Mouse (Mus musculus) monocyte, adult 5-6 weeks (primary cell): Measurements from ENCODE around the gene Zfp941. TPM values are rescaled to one million over a fixed set of nuclear protein-coding genes. Genes with fewer than 3 reads are reported as not detected.

Source experiments
- ATAC-seq: fragments of 153-309, 156-312 bp; replicated peaks from 2 replicates; pipeline ENCODE4 v1.8.0; 2017; ENCODE audit warnings: mild to moderate bottlenecking; ENCODE audit not compliant: low TSS enrichment, insufficient number of reproducible peaks, severe bottlenecking, poor library complexity, low FRiP score
- total RNA-seq: library from RNA; stranded (forward); fragments of 200-1000, 200-491, 200-594 nt; gene quantifications from 3 replicates; pipeline ENCODE4 v1.2.3, GENCODE M21; 2017

The Zfp941 gene
- 0.29 TPM in 1 of 3 replicates, not detected in the others for total RNA-seq

GRCm38 (mm10) chr7:140821653-140822329 is at the start of gene Zfp941:
Zfp941 (minus strand) TSS chr7:140822178.
- 0 out of 2 replicates have a peak, but pooled peaks have one; percentile 31 for ATAC-seq

GRCm38 (mm10) chr7:140864761-140865160 is 42.8 kb upstream of the Zfp941 start:
- ATAC-seq, result no peak

GRCm38 (mm10) chr7:140860728-140861127 is 38.8 kb upstream of the Zfp941 start:
- no peak for ATAC-seq

GRCm38 (mm10) chr7:140859997-140860396 is 38.0 kb upstream of the Zfp941 start:
- ATAC-seq, result no peak

GRCm38 (mm10) chr7:140858746-140859145 is 36.8 kb upstream of the Zfp941 start:
- no peak for ATAC-seq

GRCm38 (mm10) chr7:140857550-140858505 is 35.9 kb upstream of the Zfp941 start, which contains the start of gene Bet1l:
Bet1l (minus strand) TSS chr7:140857577.
- ATAC-seq, result no peak

GRCm38 (mm10) chr7:140856785-140857549 is 35.0 kb upstream of the Zfp941 start, which contains the start of gene Ric8a:
Ric8a (plus strand) TSS chr7:140856957.
- ATAC-seq, result peak; percentile 78

- ATAC-seq, result peak; percentile 76
Observed at GRCm38 (mm10) chr7:140855860-140856784, 34.1 kb upstream of the Zfp941 start, which contains the start of gene Gm45785. Gm45785 (minus strand) TSS chr7:140856331.

GRCm38 (mm10) chr7:140855181-140855580 is 33.2 kb upstream of the Zfp941 start:
- no peak for ATAC-seq

GRCm38 (mm10) chr7:140854483-140854882 is 32.5 kb upstream of the Zfp941 start:
- no peak for ATAC-seq

GRCm38 (mm10) chr7:140853386-140853785 is 31.4 kb upstream of the Zfp941 start:
- ATAC-seq, result no peak

GRCm38 (mm10) chr7:140851916-140852315 is 29.9 kb upstream of the Zfp941 start:
- no peak for ATAC-seq

- ATAC-seq, result no peak
Observed at GRCm38 (mm10) chr7:140848591-140848990, 26.6 kb upstream of the Zfp941 start.

- ATAC-seq, result no peak
Observed at GRCm38 (mm10) chr7:140847755-140848580, 26.0 kb upstream of the Zfp941 start, which contains the start of gene Odf3. Odf3 (plus strand) TSS chr7:140847805.

GRCm38 (mm10) chr7:140846676-140847075 is 24.7 kb upstream of the Zfp941 start:
- ATAC-seq, result no peak

- no peak for ATAC-seq
Observed at GRCm38 (mm10) chr7:140845683-140846082, 23.7 kb upstream of the Zfp941 start.
